Mouse (Mus musculus) neural tube, embryonic 14.5 days (tissue): ENCODE measurements at regions not wholly inside any gene's neighbourhood (a gene's known extent, or its start where the extent isn't known, plus 50 kb on each side); places are given as distances from the start of the nearest gene placed in this dataset.
A peak's percentile ranks its signal among the peaks of the same experiment; 100 is the strongest.

Source experiments
- ATAC-seq: fragments of 200-750 bp; cut with Nextera tagmentation; 2 replicates; pipeline ENCODE4 v1.8.0; 2017; ENCODE audit warnings: low read depth, mild to moderate bottlenecking, moderate TSS enrichment, moderate library complexity
- H3K27ac ChIP-seq: fragments of 300-500 bp; sonication (generic); 2 replicates; pipeline ENCODE4 v1.5.1; 2014; ENCODE audit warnings: low read depth, mild to moderate bottlenecking, control low read depth, low read length, moderate library complexity, mixed read lengths
- H3K27me3 ChIP-seq: fragments of 300-500 bp; sonication (generic); 2 replicates; pipeline ENCODE4 v1.6.1; 2014; ENCODE audit warnings: low read length; ENCODE audit not compliant: control insufficient read depth, insufficient read depth
- H3K36me3 ChIP-seq: fragments of 300-500 bp; sonication (generic); 2 replicates; pipeline ENCODE4 v1.6.1; 2014; ENCODE audit warnings: low read length, mixed read lengths; ENCODE audit not compliant: control insufficient read depth, insufficient read depth
- H3K4me1 ChIP-seq: fragments of 300-500 bp; sonication (generic); 2 replicates; pipeline ENCODE4 v1.6.1; 2014; ENCODE audit warnings: low read length; ENCODE audit not compliant: control insufficient read depth, insufficient read depth
- H3K4me2 ChIP-seq: fragments of 300-500 bp; sonication (generic); 2 replicates; pipeline ENCODE4 v1.6.1; 2014; ENCODE audit warnings: mild to moderate bottlenecking, low read depth, low read length, control low read depth
- H3K4me3 ChIP-seq: fragments of 300-500 bp; sonication (generic); 2 replicates; pipeline ENCODE4 v1.5.1; 2014; ENCODE audit warnings: low read depth, low read length, control low read depth, mixed read lengths
- H3K9ac ChIP-seq: fragments of 300-500 bp; sonication (generic); replicated peaks from 2 replicates; pipeline ENCODE4 v1.6.1; 2014; ENCODE audit warnings: low read depth, mild to moderate bottlenecking, control low read depth, low read length, mixed read lengths
- H3K9me3 ChIP-seq: fragments of 300-500 bp; sonication (generic); 2 replicates; pipeline ENCODE4 v1.6.1; 2016; ENCODE audit warnings: low read length; ENCODE audit not compliant: control insufficient read depth
- WGBS: fragments of 180-500 bp; shearing (Covaris S2); extraction: QIAGEN DNeasy Blood & Tissue Kit; methylation state at CpG from one replicate; pipeline ENCODE4 v1.1.7; 2014; 5-methylcytosine and 5-hydroxymethylcytosine counted together

DNA sequence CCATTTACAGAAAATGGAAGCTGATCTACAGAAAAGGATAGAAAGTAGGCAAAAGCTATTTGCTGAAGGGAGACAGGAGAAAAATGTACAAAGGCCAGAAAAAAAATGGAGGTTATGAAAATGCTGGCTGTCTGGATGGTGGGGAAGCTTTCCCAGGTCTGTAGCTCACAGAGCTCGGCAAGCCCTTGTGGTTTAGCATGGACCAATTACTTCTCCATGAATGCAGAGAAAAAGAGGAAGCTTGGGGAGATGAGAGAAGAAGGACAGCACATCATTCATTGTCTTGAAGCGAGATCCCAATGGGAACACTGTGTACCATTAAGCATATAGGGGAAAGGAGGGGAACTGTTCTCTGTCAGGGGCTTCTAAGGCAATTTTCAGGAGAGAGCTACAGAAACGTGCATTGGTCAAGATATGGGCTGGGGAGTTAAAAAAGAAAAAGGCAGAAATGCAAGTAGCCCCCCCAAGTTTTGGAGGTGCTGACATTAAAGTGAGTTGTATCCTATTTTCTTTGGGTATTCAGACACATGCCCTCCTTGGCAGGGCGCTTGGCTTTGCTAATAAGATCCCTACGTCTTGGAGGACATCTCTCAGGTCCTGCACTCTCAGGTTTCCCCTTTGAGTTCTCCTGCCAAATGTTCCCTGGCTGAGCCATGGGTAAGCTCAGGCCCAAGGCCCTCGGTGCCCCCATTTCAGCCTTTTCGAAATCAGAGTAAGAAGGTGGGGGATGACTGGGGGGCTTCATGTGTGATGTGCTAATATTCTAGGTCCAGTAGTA, 105.8 kb upstream of the Jun start:
- no peaks in the 10 kb centered on the region for H3K36me3 ChIP-seq
- ATAC-seq, result no peak
- H3K27me3 ChIP-seq, result no peaks in the 10 kb centered on the region
- H3K4me2 ChIP-seq, result no peak overlapping the region
- H3K27ac ChIP-seq, result no peak overlapping the region
- no peak overlapping the region for H3K4me3 ChIP-seq
- H3K9me3 ChIP-seq, result no peaks in the 10 kb centered on the region
- WGBS, result 87% methylated on average over 7 of the region's 7 CpGs
- H3K4me1 ChIP-seq, result peaks cover 3% of the 10 kb centered on the region; the same call in 1 of the 2 replicates
- no peak overlapping the region for H3K9ac ChIP-seq

DNA sequence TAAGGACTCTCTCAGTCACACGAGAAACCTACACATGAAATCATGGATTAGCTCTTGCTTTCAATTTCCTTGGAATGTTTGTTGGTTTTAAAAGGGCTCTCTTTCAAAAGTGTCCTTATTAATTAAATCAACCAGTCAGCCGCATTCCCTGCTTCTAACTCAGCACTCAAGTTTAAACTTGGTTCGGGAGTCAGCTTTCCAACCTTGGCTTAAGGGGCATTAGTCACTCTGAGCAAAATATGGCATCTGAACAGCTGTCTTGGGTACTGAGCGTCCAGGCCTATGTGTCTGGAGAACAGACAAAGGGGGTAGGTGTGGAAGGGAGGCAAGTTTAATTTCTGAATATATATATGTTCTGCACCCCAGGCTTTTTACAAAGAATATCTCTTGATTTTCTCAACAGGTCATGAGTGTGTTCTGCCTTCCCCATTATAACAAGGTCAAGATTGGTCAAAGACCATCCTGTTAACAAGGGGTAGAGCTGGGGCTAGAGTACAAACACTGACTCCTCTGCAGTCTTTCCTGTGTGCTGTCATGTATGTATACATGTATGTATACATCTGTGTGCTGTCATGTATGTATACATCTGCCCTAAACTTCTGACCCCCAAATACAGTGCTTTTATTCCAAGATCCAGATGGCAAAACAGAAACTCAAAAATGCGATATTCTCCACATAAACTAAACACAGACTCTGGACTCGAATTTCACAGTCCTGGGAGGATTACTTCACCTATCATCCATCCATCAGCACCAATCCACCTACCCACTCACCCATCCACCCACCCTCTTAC, 106.8 kb upstream of the Jun start:
- 89% methylated on average over 6 of the region's 6 CpGs for WGBS
- no peaks in the 10 kb centered on the region for H3K27me3 ChIP-seq
- no peaks in the 10 kb centered on the region for H3K9me3 ChIP-seq
- H3K4me3 ChIP-seq, result no peak overlapping the region
- ATAC-seq, result no peak
- H3K4me1 ChIP-seq, result peaks cover 3% of the 10 kb centered on the region; the same call in 1 of the 2 replicates
- H3K36me3 ChIP-seq, result no peaks in the 10 kb centered on the region
- no peak overlapping the region for H3K9ac ChIP-seq
- H3K27ac ChIP-seq, result no peak overlapping the region
- no peak overlapping the region for H3K4me2 ChIP-seq

DNA sequence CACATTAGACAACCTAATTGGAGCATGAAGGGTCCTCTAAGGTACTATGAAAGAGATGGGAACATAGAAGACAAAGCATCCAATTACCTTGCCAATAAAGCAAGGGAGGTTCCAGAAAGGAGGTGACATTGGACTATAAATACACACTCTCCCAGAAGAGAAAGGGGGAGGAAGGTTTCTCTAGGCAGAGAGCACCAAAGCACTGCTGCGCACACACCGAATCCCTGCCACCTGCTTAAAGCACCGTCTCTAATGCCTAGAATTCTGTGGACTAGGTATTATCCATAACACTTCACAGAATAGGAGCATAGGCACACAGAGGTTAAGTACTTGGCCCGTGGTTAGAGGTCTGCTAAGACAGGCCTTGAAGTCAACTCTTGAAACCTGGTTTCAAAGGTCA, 107.8 kb upstream of the Jun start:
- Histone ChIP-seq H3K4me1 (peaks cover 3% of the 10 kb centered on the region; the same call in 1 of the 2 replicates), H3K27me3 (no peaks in the 10 kb centered on the region), H3K9me3 (no peaks in the 10 kb centered on the region), H3K4me3 (no peak overlapping the region), H3K9ac (no peak overlapping the region), H3K36me3 (no peaks in the 10 kb centered on the region), H3K27ac (no peak overlapping the region), H3K4me2 (no peak overlapping the region)
- 92% methylated on average over 4 of the region's 4 CpGs for WGBS
- no peak for ATAC-seq

DNA sequence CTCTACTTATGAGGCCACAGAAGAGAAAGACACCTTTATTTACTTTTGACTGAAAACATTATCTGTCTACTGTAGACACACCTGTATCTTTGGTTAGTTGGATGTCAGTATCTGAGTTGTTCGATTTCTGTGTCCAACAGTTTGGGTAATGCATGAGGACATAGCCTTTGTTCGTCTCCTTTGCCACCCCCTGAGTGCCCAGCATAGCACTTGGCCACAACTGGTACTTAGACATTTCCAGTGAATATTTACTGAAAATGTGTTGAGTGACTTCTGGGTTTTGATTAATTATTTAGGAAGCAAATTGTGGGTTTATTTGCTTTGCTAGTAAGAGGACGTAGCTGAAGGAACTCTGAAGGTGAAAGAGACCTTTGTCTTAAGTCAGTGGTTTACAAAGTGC, 108.4 kb upstream of the Jun start:
- no peak overlapping the region; the same call in 1 of the 2 replicates for H3K27ac ChIP-seq
- H3K36me3 ChIP-seq, result no peaks in the 10 kb centered on the region
- H3K4me2 ChIP-seq, result no peak overlapping the region; the same call in 1 of the 2 replicates
- peaks cover 3% of the 10 kb centered on the region; the same call in 1 of the 2 replicates for H3K4me1 ChIP-seq
- H3K27me3 ChIP-seq, result no peaks in the 10 kb centered on the region
- H3K4me3 ChIP-seq, result peak overlapping the region; percentile 47; the same call in 1 of the 2 replicates
- no peak overlapping the region for H3K9ac ChIP-seq
- no peak for ATAC-seq
- H3K9me3 ChIP-seq, result no peaks in the 10 kb centered on the region
- 85% methylated on average over 3 of the region's 3 CpGs for WGBS

DNA sequence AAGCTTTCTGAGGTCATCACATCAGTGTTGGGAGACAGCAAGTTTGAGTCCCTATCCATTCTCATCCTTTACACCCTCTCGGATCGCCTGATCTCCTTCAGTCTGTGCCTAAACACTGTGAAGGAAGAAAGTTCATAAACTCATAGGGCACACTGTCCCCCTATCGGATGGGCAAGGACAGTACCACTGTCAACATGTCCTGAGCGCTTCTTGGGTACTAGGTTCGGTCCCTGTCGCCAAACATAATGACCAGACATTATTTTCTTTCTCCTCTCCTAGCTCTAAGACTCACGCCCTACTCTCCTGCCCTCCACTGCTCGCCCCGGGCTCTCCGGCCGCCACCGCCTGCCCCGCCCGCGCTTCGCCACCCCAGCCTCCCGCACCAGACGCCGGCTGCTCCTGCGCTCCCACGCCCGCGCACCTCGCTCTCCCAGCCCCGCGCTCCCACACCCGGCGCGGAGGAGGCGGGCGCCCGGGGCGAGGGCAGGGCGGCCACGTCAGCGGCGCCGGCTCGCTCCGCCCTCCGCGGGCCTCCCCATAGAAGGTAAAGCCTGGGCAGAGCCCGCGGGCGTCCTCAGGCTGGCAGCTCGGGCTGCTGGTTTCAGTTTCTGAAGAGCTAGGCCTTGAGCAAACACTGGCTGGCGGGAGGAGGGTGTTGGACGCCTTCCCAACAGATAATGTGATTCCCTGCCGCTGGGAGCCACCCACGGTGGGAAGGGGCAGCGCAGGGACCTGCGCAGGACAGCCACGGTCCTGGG, 109.1 kb upstream of the Jun start:
- Histone ChIP-seq H3K4me2 (peak overlapping the region; percentile 59), H3K9me3 (no peaks in the 10 kb centered on the region), H3K9ac (peak overlapping the region; percentile 63), H3K36me3 (no peaks in the 10 kb centered on the region), H3K4me3 (peak overlapping the region; percentile 47), H3K4me1 (peaks cover 3% of the 10 kb centered on the region; the same call in 1 of the 2 replicates), H3K27ac (peak overlapping the region; percentile 81), H3K27me3 (no peaks in the 10 kb centered on the region)
- WGBS, result 1% methylated on average over 50 of the region's 53 CpGs
- peak; percentile 96 for ATAC-seq

DNA sequence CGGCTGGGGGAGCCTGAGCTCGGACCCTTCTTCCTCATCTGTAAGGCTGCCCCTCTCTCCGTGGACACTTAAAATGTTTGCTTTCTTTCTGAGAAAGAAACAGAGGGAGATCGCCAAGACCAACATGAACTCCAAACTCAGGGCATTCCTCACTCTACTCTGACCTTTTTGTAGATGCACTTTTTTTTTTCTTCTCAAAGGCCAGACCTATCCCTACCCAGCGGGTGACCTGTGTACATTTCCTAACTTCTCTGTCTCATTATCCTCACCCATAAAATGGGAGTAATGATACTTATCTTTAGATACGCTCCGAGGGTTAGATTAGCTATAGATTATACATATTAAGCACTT, 109.6 kb upstream of the Jun start:
- Histone ChIP-seq H3K4me3 (peak overlapping the region; percentile 47), H3K27ac (peak overlapping the region; percentile 81), H3K4me2 (peak overlapping the region; percentile 59), H3K9me3 (no peaks in the 10 kb centered on the region), H3K9ac (peak overlapping the region; percentile 63), H3K4me1 (peaks cover 3% of the 10 kb centered on the region; the same call in 1 of the 2 replicates), H3K36me3 (no peaks in the 10 kb centered on the region), H3K27me3 (no peaks in the 10 kb centered on the region)
- 15% methylated on average over 7 of the region's 7 CpGs for WGBS
- peak; percentile 11 for ATAC-seq

DNA sequence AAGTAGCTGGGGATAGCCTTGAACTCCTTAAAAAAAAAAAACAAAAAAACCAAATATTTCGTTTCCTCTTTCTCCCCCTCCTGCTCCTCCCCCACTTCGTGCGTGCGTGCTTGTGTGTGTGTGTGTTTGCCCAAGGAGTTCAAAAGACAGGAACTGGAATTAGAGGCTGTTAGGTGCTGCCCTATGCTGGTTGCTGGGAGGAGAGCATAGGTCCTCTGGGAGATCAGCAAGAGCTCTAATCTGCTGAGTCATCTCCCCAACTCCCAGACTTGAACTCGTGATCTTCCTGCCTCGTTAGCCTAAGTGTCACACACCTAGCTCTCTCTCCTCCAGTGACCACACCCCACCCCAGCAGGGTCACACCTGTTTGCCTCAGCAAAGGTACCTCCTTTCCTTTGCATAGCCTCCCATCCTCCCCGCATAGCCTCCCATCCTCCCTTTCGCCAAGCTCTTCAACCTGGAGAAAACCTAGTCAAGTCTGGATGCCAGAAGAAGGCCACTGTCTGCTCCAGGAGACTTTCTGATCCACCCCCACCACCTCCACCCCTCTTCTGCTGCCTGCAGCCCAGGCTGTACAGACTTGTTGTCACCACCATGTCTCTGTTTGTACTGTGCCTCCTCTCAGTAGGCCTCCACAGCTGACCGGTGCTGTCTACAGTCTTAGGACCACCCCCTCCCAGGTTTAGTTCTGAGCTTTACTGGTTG, 110.5 kb upstream of the Jun start:
- WGBS, result 76% methylated on average over 9 of the region's 9 CpGs
- H3K4me3 ChIP-seq, result no peak overlapping the region
- no peak overlapping the region for H3K9ac ChIP-seq
- no peak overlapping the region for H3K27ac ChIP-seq
- H3K9me3 ChIP-seq, result no peaks in the 10 kb centered on the region
- no peak overlapping the region for H3K4me2 ChIP-seq
- no peak for ATAC-seq
- H3K4me1 ChIP-seq, result peaks cover 3% of the 10 kb centered on the region; the same call in 1 of the 2 replicates
- H3K27me3 ChIP-seq, result no peaks in the 10 kb centered on the region
- no peaks in the 10 kb centered on the region for H3K36me3 ChIP-seq

DNA sequence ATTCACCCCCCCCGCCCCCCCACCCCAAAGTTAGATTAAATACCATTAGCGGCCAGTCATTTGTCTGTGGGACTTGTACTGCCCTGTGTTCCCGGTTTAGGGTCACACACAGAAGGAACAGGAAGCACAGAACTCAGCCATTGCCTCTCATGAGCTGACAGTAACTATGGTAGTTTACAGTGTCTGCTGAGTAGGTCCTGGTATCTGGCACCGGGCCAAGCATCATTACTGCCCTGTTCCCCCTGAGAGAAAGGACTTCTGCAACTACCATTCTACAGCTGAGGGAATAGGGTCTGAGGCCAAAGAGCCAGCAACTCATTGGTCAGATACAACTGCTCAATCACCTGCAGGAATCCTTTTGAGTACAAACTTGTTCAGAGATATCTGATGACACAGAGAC, 111.4 kb upstream of the Jun start:
- no peaks in the 10 kb centered on the region for H3K36me3 ChIP-seq
- peaks cover 3% of the 10 kb centered on the region; the same call in 1 of the 2 replicates for H3K4me1 ChIP-seq
- no peak for ATAC-seq
- H3K9ac ChIP-seq, result no peak overlapping the region
- no peaks in the 10 kb centered on the region for H3K27me3 ChIP-seq
- WGBS, result 80% methylated on average over 4 of the region's 4 CpGs
- no peak overlapping the region for H3K4me3 ChIP-seq
- H3K9me3 ChIP-seq, result no peaks in the 10 kb centered on the region
- no peak overlapping the region for H3K27ac ChIP-seq
- H3K4me2 ChIP-seq, result no peak overlapping the region
